Mouse (Mus musculus) G1E (cell line): Measurements from ENCODE around the gene Rnf144a.

Experiments
- CTCF ChIP-seq: IDR thresholded peaks from 2 replicates; pipeline ENCODE4 v1.5.1; 2012; ENCODE audit warnings: low read depth, low read length, inconsistent platforms, mixed read lengths
- POLR2AphosphoS5 ChIP-seq: IDR thresholded peaks from 2 replicates; pipeline ENCODE4 v1.6.1; 2012; ENCODE audit warnings: low read depth, low read length, inconsistent platforms; ENCODE audit not compliant: insufficient replicate concordance
- TAL1 ChIP-seq: conservative IDR thresholded peaks from 2 replicates; pipeline ENCODE4 v1.6.1; 2012; ENCODE audit warnings: low read depth, low read length, inconsistent platforms, mixed read lengths

DNA sequence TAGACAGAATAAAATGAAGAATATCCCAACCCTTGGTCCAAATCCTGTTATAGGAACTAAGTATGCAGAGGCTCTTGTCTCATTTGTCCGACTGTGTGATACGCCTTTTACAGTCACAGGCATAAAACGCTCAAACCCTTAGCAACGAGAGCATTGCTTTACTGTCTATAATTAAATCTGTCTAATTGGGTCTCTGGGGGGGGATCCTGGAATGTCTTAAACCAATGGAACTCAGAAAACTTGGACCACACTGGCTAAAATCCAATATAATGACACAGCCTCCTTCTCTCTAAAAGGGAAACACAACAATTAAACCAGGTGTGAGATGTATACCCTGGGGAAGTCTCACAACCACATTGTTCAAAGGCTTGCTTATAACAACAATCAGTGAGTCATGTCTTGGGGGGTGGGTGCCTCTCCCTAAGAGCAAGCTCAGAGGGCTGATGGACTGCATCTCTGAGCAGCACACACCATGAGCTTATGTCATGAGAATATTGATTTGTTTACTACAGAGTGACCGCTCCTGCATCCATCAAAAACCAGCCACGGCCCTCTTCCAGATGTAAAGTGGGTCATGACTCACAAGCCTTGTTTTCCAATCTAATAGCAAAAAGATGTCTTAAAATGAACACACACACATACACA lies 85.9 kb downstream of the Rnf144a start:
- no peak for TF ChIP-seq CTCF
- no peak for TF ChIP-seq POLR2AphosphoS5
- TF ChIP-seq TAL1, result no peak
